Mouse (Mus musculus) urinary bladder, postnatal 4 days (tissue): ENCODE results near the gene Sipa1l2.

ENCODE experiments used
- DNase-seq, 2 experiments: peaks; one replicate each; pipeline ENCODE4 v3.0.0; 2021 to 2022; ENCODE audit warnings: low spot score in 2 of 2

Sipa1l2 gene

DNA sequence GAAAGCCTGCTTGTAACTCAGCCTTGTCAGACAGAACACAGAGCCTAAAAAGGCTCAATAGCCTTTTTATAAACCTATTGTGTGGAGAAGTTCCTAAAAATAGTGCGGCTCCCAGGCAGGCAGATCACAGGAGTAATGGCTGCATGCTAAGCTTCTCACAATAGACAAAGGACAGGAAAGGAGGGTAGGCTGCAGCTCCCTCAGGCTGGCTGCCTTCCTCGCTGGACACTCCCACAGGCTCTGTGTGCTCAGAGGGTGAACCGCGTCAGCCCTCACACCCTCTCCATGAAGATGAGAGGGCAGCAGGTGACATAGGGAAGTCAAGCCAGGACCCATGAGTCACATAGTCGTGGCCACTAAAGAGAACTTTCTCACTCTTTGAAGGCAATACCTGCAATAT is 55.7 kb downstream of the Sipa1l2 start:
- no peak for DNase-seq

DNA sequence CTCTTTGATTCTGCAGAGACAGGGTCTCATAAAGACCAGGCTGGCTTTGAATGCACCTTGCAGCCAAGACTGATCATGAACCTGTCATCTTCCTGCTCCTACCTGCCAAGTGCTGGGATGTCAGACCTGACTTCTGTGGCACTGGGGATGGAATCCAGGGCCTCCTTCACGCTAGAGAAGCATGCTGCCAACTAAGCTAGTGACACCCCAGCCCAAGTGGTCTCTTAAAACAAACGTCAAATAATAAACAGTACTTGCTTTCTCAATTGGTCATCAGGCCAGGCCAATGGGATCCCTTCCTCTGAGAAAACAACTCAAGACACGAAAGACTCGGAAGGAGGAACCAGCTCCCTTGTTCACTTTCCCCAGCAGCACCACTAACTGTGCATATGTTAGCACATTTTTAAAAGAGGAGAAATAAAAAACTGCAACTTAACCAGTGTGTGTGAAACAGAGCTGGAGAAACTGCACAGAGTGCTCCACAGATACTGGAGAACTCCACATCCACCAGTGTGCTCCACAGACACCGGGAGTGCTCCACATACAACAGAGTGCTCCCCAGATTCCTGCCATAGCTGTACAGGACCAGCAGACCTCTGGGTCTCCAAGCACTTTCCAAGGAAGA is 56.3 kb downstream of the Sipa1l2 start:
- DNase-seq = no peak

DNA sequence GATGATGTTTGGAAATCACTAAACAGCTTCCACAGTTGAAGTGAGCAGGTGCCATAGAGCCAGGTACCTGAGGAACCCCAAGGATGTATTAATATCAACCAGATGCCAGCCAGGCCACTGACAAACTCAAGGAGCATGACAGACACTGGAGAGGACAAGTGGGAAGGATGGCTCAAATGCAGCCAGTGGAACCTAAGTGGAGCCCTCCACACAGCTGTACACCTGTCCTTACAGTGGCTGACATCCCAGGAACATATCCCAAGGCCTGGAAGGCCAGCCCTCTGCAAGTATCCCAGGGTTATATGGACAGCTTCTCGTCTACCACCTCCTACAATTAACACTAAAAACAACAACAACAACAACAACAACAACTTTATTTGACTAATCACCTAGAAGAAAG is 57.0 kb downstream of the Sipa1l2 start:
- no peak for DNase-seq

- no peak for DNase-seq
These were observed 58.5 kb downstream of the Sipa1l2 start for GRCm38 (mm10) chr8:125510861-125511668.

- DNase-seq = no peak
These were observed 59.8 kb downstream of the Sipa1l2 start for GRCm38 (mm10) chr8:125509776-125510175.

DNA sequence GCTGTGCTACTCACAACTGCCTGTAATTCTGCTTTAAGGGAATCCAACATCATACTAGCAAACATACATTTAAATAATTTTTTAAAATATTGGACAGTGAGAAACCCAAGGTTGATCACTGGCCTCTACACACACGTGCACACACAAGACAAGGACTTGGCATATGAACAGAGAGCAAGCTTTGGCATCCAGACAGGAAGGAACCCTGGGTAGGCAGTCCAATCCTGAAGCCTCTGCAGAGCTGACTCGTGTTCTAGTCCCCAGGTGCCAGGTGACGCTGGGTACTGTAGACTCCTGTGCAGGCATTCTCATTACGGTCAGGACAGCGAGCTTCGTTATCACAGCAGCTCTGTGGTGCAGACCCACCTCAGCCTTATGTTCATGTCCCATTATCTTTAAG is 60.4 kb downstream of the Sipa1l2 start:
- DNase-seq = no peak

DNA sequence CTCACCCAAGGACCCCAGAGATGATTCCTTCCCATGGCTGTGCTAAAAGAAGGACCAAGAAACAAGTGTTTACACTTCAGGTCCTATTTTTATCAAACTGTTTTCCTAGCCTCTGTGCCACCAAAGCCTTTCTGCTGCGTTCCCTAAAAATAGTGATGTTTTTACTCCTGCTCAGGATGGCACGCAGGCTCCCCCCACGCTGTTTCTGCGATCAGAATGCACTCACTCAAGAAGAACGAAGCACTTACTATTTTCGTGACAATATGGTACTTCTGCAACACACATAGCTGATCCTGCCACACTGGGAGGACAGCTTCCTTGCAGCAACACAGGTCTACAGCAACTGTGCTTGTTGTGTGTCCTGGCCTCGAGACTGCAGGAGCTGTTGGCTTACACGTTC is 62.3 kb downstream of the Sipa1l2 start:
- DNase-seq = no peak

- no peak for DNase-seq
These were observed 64.9 kb downstream of the Sipa1l2 start for GRCm38 (mm10) chr8:125504605-125505257.

- no peak for DNase-seq
These were observed 65.8 kb downstream of the Sipa1l2 start for GRCm38 (mm10) chr8:125503808-125504207.

DNA sequence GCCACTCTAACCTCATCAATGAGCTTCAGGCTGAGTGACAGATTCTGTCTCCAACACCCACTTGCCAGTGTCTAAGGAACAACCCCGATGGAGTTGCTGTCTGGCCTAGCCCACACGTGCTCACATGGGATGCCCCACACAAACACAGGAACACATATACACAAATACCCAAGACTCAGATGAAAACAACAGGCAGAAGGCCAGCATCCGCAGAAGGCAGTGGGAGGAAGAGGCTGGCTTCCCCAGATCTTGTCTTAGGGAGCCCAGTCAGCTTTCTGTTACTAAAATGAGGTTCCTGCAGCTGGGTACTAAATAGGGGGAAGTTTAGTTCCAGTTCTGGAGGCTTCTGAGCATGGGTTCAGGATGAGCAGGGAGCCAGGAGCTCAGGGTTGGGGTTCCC is 66.8 kb downstream of the Sipa1l2 start:
- DNase-seq = no peak

- DNase-seq = no peak
These were observed 69.6 kb downstream of the Sipa1l2 start for GRCm38 (mm10) chr8:125500005-125500404.

DNA sequence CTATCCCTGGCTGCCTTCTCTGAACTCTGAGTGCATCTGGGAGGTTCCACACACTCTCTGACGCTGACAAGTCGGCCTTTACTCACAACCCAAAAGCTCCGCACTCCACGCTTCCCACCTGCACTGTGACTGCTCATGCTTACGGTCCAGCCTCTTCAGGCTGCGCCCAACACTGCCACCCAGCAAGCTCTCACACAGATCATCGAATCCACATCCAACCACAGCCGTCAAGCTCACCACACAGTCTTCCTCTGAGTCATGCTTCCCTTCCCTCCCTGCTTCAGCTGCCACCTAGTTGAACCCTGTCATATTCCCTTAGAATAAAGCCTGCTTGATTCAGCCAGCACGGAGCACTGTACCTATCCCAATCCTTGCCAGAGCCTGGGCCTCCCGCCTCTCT is 71.1 kb downstream of the Sipa1l2 start:
- no peak for DNase-seq

- no peak for DNase-seq
These were observed 74.1 kb downstream of the Sipa1l2 start for GRCm38 (mm10) chr8:125495545-125495944.

DNA sequence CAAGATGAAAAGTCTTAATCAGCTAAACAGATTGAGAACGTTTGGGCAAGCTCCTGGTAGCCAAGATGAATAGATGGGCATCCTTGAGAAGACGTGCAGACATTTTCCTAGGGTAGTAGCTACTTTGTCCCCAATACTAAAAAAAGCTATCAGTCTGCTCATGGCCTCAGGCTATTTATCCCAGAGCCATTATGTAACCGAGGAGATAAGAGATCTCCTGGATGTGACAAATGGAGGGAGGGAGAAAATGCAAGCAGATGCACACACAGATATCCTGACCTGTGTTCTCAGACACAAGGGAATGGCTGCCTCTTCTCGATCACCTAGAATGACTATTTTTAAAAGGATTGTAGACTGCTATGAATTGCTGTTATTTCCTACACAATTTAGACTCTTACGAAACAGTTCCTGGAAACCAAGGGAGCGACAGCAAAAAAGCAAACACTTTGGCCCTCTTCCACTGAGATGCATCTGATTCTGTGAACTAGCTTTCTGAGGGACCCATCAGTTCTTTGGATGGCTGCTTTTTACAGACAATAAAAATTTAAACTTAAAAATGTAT is 76.3 kb downstream of the Sipa1l2 start:
- DNase-seq = no peak

- DNase-seq = no peak
These were observed 77.2 kb downstream of the Sipa1l2 start for GRCm38 (mm10) chr8:125492416-125492815.

GRCm38 (mm10) chr8:125488747-125489146 is 80.9 kb downstream of the Sipa1l2 start:
- no peak for DNase-seq

DNA sequence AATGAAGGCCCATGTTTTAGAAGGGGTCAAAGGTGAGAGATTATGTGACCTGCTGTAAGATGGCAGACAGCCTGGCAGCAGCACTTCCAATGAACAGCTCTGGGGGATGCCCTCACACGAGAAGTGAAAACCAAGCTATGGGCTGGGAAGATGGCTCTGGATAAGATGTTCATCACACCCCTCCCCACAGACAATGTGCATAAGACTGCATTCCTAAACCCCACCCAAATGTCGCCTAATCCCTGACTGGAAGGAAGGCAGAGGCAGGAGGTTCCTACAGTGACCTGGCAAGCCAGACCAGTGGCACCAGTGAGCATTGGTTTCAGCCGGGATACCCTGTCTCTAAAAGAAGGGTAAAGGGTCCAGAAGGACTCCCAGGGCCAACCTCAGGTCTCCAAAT is 83.9 kb downstream of the Sipa1l2 start:
- no peak for DNase-seq

DNA sequence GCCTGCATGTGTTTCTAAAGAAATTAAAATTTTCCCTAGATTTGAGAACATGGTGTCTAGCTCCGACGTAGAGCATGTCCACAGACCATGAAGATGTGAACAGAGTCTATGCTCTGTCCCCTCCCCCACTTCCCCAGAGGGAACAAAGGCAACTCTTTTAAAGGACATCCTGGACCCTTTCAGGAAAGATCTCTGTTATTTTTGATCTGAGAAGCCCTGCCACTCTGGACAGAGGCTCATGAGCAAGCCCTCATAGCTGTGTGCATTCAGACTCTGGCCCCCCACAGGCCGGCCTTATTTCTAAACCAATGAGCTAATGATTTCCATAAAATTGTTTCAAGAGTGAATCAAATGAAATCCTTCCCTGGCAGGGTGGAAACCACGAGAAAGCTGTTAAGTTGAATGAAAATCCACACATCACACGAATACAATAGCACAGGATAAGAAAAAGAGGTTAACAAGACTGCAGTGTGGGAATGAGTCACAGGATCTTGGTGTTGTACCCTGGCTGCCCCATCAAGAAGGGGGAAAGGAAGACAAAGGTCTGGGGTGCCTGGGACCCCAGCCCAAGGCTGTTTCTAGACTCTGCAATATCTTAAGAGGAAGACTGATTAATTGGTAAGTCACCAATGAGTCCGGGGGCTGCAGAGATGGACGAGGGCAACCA is 84.9 kb downstream of the Sipa1l2 start:
- no peak for DNase-seq

GRCm38 (mm10) chr8:125482491-125483096 is 87.0 kb downstream of the Sipa1l2 start:
- DNase-seq = no peak

GRCm38 (mm10) chr8:125474876-125475275 is 94.7 kb downstream of the Sipa1l2 start:
- DNase-seq = peak in 1 of 2 experiments; percentile 53

DNA sequence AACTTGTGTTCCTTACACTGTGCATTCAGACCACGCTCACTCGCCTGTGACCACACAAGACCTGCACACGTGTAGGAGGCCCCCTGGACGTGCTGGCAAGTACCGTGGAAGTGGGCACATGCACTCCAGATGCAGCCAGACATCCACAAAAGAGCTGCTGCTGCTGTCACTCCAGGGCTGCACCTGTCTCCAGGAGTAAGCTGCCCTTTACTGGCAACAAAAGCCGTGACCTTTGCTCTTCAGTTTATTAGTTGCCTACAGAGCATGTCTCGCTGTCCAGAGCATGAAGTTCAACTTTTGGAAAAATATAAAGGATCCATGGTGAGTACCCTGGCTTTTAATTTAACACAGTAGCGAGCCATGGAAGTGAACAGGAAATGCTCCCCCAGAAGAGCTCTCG is 98.2 kb downstream of the Sipa1l2 start:
- DNase-seq = no peak
